Mouse (Mus musculus) layer of hippocampus, adult 6 months (tissue): ENCODE measurements around the gene Tiprl. TPM values are rescaled to one million over a fixed set of nuclear protein-coding genes. Genes with fewer than 3 reads are reported as not detected.

ENCODE experiments used
- long read RNA-seq, 2 experiments: library from polyadenylated mRNA; unstranded; transcript quantifications; one replicate each; pipeline ENCODE4 v2.0.0; 2019 to 2020
- polyA plus RNA-seq: library from polyadenylated mRNA; unstranded; fragments of <200 nt; fragmentation: Nextera tagmentation; gene quantifications from 2 replicates; pipeline ENCODE4 v1.2.3, GENCODE M21; 2021

The Tiprl gene
- 100 and 101 TPM in 2 replicates for polyA plus RNA-seq
- long read RNA-seq, experiment 1, full-length matches to known transcripts = 159 of 189 reads
- long read RNA-seq, experiment 1, partial matches to known transcripts = 10 of 189 reads
- long read RNA-seq, experiment 1, other reads (novel, unspliced or antisense) = 20 of 189 reads
- long read RNA-seq, experiment 2, full-length matches to known transcripts = 325 of 420 reads
- long read RNA-seq, experiment 2, partial matches to known transcripts = 0 of 420 reads
- long read RNA-seq, experiment 2, other reads (novel, unspliced or antisense) = 95 of 420 reads

GRCm38 (mm10) chr1:165236321-165237298 is at the start of gene Tiprl:
TSS of gene Tiprl (minus strand) at chr1:165236996.

GRCm38 (mm10) chr1:165193880-165194661 is 42.7 kb downstream of the Tiprl start, which contains the start of gene Sft2d2:
TSS of gene Sft2d2 (minus strand) at chr1:165194438.

Other genes with a start within 250 kb of the Tiprl start
- not detected in 2 replicates for gene Tbx19, start 76.2 kb downstream of the Tiprl start, polyA plus RNA-seq
- gene Sft2d2, start 42.6 kb downstream of the Tiprl start, polyA plus RNA-seq = 5.6 and 8.6 TPM in 2 replicates
- gene Gpr161, start 58.8 kb upstream of the Tiprl start, polyA plus RNA-seq = 1.3 and 1.4 TPM in 2 replicates
- gene Dcaf6, start 223.5 kb upstream of the Tiprl start, polyA plus RNA-seq = 16.2 and 19.6 TPM in 2 replicates
- 499 and 524 TPM in 2 replicates for gene Mpc2, start 223.6 kb upstream of the Tiprl start, polyA plus RNA-seq
- gene Adcy10, start 248.2 kb upstream of the Tiprl start, polyA plus RNA-seq = 0.30 TPM in 1 of 2 replicates, not detected in the other